Mouse (Mus musculus): ENCODE measurements at regions not wholly inside any gene's neighbourhood (a gene's known extent, or its start where the extent isn't known, plus 50 kb on each side); places are given as distances from the start of the nearest gene placed in this dataset.

DNA sequence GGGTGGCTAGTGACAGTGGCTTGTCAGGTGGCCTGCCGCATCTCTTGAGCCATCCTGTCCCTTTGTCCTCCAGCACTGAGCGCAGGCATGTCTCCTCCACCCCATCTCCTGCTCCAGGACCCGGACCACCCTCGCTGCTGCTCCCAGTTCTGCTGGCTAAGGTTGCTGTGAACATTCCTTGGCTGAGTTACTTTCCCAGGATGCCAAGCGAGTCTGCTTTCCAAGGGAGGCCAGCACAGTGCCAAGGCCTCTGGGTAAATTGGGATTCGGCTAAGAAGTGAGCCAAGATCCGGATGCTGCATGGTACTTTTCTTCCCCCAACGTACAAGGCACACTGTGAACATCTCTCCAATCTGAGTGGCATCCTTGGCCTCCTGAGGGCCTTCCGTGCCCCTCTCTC lies 144.3 kb downstream of the Kif26a start:
- ATAC-seq (ENCODE audit: low FRiP score) (no peak), DNase-seq (ENCODE audit: low spot score) (no peak)
- no peak overlapping the region for H3K9ac ChIP-seq (ENCODE audit: low read depth, low read length)
- WGBS, result 92% methylated on average over 9 of the region's 9 CpGs
- no peaks in the 10 kb centered on the region for H3K36me3 ChIP-seq (ENCODE audit: control insufficient read depth, insufficient read depth, low read length)
- no peaks in the 10 kb centered on the region for H3K9me3 ChIP-seq (ENCODE audit: control insufficient read depth, low read length)
- H3K4me1 ChIP-seq (replicated peaks; ENCODE audit: control insufficient read depth, insufficient read depth, low read length), result no peaks in the 10 kb centered on the region
- H3K27me3 ChIP-seq (ENCODE audit: control insufficient read depth, insufficient read depth, low read length), result peaks cover 2% of the 10 kb centered on the region
- H3K4me2 ChIP-seq (replicated peaks; ENCODE audit: low read depth, low read length), result no peak overlapping the region
- no peak overlapping the region for H3K27ac ChIP-seq (ENCODE audit: low read depth, low read length)
- no peak overlapping the region for H3K4me3 ChIP-seq (ENCODE audit: low read depth, low read length)

DNA sequence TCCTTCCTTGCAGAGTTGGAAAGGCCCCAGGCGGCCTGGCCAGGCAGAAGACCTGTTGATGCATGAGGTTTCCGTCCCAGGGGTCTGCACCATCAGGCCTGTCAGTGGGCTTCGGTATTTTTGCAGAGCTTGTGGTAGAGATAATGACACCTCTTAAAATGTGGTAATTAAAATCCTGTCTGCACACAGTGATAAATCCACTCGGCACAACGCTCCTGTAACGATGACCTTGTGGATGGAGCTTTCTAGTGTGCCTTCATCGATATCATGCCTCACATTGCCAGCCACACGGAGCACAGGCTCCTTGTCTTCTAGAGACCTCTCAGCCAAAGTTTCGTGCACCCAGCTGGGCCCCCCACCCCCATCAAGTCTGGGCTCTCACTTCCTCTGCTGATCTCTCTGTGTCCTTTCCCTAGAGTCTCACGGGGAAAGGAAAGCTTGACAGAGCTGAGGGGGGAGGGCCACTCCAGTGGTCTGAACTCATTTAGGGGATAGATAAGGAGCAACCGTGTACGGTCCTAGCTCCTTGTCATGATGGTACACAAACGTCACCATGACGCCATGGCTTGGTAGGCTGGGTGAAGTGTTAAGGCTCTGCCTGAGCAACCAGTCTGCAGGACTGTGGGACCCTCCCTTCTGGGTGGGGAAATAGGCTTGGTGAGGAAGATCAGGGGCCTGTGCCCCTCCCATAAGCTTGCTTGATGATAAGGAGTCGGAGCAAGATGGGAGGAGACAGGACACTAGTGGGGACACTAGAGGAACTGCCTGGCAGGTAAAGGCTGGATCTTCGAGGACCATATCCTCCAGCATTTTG lies 145.9 kb downstream of the Kif26a start:
- Histone ChIP-seq H3K27ac (ENCODE audit: low read depth, low read length) (no peak overlapping the region), H3K9me3 (ENCODE audit: control insufficient read depth, low read length) (no peaks in the 10 kb centered on the region), H3K4me1 (replicated peaks; ENCODE audit: control insufficient read depth, insufficient read depth, low read length) (no peaks in the 10 kb centered on the region), H3K36me3 (ENCODE audit: control insufficient read depth, insufficient read depth, low read length) (no peaks in the 10 kb centered on the region), H3K9ac (ENCODE audit: low read depth, low read length) (no peak overlapping the region), H3K27me3 (ENCODE audit: control insufficient read depth, insufficient read depth, low read length) (peaks cover 2% of the 10 kb centered on the region), H3K4me3 (ENCODE audit: low read depth, low read length) (no peak overlapping the region), H3K4me2 (replicated peaks; ENCODE audit: low read depth, low read length) (no peak overlapping the region)
- ATAC-seq (ENCODE audit: low FRiP score), result no peak
- DNase-seq (ENCODE audit: low spot score), result no peak
- 79% methylated on average over 16 of the region's 16 CpGs for WGBS

DNA sequence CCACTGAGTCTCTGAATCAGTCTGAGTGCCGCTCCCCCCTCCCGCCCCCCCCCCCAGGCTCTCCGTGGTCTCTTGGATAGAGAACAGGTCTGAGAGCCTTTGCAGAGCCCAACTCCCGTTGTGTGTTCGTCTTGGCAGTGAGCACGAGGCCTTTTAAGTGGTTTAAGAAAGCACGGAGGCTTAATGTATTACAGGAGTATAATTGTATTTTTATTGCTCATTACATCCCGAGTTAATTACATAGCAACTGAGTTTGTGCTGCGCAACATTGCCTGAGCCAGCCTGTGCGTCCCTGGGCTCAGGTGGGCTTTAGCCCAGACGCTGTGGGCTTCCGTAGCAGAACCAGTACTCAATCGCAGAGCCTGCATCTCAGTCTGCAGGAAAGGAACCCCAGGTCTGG lies 147.1 kb downstream of the Kif26a start:
- Histone ChIP-seq H3K27ac (ENCODE audit: low read depth, low read length) (no peak overlapping the region), H3K27me3 (ENCODE audit: control insufficient read depth, insufficient read depth, low read length) (peaks cover 2% of the 10 kb centered on the region), H3K4me1 (replicated peaks; ENCODE audit: control insufficient read depth, insufficient read depth, low read length) (no peaks in the 10 kb centered on the region), H3K4me3 (ENCODE audit: low read depth, low read length) (no peak overlapping the region), H3K36me3 (ENCODE audit: control insufficient read depth, insufficient read depth, low read length) (no peaks in the 10 kb centered on the region), H3K9ac (ENCODE audit: low read depth, low read length) (no peak overlapping the region), H3K9me3 (ENCODE audit: control insufficient read depth, low read length) (no peaks in the 10 kb centered on the region), H3K4me2 (replicated peaks; ENCODE audit: low read depth, low read length) (no peak overlapping the region)
- ATAC-seq (ENCODE audit: low FRiP score), result no peak
- DNase-seq (ENCODE audit: low spot score), result no peak
- WGBS, result 77% methylated on average over 13 of the region's 13 CpGs

DNA sequence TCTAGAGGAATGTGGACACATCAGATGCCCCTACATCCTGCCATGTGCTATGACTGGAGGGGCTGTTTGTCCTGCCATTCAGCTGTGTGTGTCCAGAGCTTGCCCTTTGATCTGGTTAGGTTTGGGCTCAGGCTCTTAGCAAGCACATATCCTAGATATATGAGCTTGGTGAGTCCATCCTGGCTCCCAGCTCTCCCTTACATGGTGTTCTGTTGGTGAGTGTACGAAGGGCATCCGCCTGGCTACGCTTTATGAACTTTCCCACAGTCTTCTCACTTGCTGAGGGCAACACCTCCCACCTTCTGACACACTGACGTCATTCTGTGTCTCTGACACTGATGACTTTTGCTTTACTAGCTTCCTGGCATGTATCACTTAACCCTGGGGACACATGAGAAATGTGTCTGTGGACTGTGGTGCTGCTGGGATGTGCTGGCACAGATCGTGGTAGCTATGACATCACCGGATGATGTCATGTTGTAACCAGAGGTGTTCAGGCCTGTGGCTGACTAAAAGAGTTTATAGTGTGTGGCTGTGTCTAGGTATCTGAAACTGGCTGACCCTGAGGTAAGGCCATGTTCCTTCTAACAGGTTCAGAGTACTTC lies 149.4 kb downstream of the Kif26a start:
- Histone ChIP-seq H3K9ac (ENCODE audit: low read depth, low read length) (no peak overlapping the region), H3K4me2 (replicated peaks; ENCODE audit: low read depth, low read length) (no peak overlapping the region), H3K4me1 (replicated peaks; ENCODE audit: control insufficient read depth, insufficient read depth, low read length) (peaks cover 8% of the 10 kb centered on the region), H3K36me3 (ENCODE audit: control insufficient read depth, insufficient read depth, low read length) (no peaks in the 10 kb centered on the region), H3K27ac (ENCODE audit: low read depth, low read length) (no peak overlapping the region), H3K9me3 (ENCODE audit: control insufficient read depth, low read length) (no peaks in the 10 kb centered on the region), H3K4me3 (ENCODE audit: low read depth, low read length) (no peak overlapping the region), H3K27me3 (ENCODE audit: control insufficient read depth, insufficient read depth, low read length) (peaks cover 10% of the 10 kb centered on the region)
- 85% methylated on average over 6 of the region's 6 CpGs for whole genome bisulfite sequencing
- ATAC-seq (ENCODE audit: low FRiP score) (no peak), DNase-seq (ENCODE audit: low spot score) (no peak)

DNA sequence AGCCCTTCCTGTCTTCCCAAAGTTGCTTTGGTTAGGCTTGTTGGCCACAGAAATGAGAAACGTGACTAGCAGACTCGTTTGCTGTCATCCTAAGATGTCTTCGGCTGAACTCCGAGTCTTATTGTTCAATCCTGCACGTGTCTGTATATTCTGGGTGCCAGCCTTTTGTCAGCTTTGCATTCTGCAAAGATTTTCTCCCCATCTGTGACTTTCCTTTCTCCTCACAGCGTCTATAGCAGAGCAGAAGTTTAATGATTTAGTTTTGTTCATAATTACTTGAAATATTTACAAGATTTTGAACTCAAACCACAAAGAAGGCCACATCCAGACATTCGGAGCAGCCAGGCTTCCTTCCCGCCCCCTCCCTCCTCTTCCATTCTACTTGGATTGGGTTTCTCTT lies 152.5 kb downstream of the Kif26a start:
- H3K4me1 ChIP-seq (replicated peaks; ENCODE audit: control insufficient read depth, insufficient read depth, low read length), result peaks cover 20% of the 10 kb centered on the region
- H3K27ac ChIP-seq (ENCODE audit: low read depth, low read length), result no peak overlapping the region
- DNase-seq (ENCODE audit: low spot score), result no peak
- no peak overlapping the region for H3K4me3 ChIP-seq (ENCODE audit: low read depth, low read length)
- H3K9ac ChIP-seq (ENCODE audit: low read depth, low read length), result no peak overlapping the region
- ATAC-seq (ENCODE audit: low FRiP score), result no peak
- no peaks in the 10 kb centered on the region for H3K36me3 ChIP-seq (ENCODE audit: control insufficient read depth, insufficient read depth, low read length)
- no peak overlapping the region for H3K4me2 ChIP-seq (replicated peaks; ENCODE audit: low read depth, low read length)
- H3K9me3 ChIP-seq (ENCODE audit: control insufficient read depth, low read length), result no peaks in the 10 kb centered on the region
- H3K27me3 ChIP-seq (ENCODE audit: control insufficient read depth, insufficient read depth, low read length), result peaks cover 22% of the 10 kb centered on the region
- 85% methylated on average over 8 of the region's 8 CpGs for WGBS

DNA sequence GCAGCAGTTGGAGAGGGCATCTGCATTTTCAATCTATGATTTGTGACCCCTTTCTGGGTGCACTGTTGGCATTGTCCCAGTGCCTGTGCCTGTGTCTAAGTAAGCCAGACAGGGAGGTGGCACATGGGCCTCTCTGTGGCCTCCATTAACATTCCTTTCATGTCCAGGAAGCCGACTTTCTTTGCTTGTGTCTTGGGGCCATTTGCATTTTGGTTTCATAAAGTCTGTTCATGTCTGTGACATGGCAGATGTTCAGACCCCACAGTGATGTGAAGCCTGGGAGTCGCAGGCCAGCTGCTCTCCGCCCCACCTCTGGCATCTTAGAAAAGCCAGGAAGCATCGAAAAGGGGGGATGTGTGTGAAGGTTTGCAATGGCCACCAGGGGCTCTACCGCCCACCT lies 153.1 kb downstream of the Kif26a start:
- H3K4me3 ChIP-seq (ENCODE audit: low read depth, low read length), result no peak overlapping the region
- no peak overlapping the region for H3K9ac ChIP-seq (ENCODE audit: low read depth, low read length)
- H3K27ac ChIP-seq (ENCODE audit: low read depth, low read length), result peak overlapping the region; percentile 24; the same call in 1 of the 2 replicates
- no peaks in the 10 kb centered on the region for H3K36me3 ChIP-seq (ENCODE audit: control insufficient read depth, insufficient read depth, low read length)
- no peaks in the 10 kb centered on the region for H3K9me3 ChIP-seq (ENCODE audit: control insufficient read depth, low read length)
- DNase-seq (ENCODE audit: low spot score) (no peak), ATAC-seq (ENCODE audit: low FRiP score) (peak; percentile 41)
- H3K4me1 ChIP-seq (replicated peaks; ENCODE audit: control insufficient read depth, insufficient read depth, low read length), result peaks cover 20% of the 10 kb centered on the region
- no peak overlapping the region for H3K4me2 ChIP-seq (replicated peaks; ENCODE audit: low read depth, low read length)
- peaks cover 22% of the 10 kb centered on the region for H3K27me3 ChIP-seq (ENCODE audit: control insufficient read depth, insufficient read depth, low read length)
- WGBS, result 52% methylated on average over 5 of the region's 5 CpGs

DNA sequence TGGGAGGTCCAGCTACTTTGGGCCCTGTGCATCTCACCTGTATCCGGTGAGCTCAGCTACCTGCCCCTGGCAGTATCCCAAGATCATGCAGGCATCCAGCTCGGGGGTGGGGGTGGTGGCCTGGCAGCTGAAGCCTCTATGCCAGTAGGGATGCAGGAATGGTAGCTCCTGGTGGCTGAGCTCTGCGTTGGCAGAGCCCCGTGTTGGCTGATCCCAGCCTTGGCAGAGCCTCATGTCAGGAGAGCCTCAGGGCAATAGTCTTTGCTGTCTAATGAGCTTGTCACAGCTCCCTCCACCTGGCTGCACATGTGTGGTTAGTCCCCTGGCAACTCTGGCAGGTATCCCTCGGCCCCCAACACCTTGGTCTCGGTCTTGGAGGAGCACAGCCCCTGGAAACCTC lies 153.6 kb downstream of the Kif26a start:
- H3K9me3 ChIP-seq (ENCODE audit: control insufficient read depth, low read length), result no peaks in the 10 kb centered on the region
- H3K4me3 ChIP-seq (ENCODE audit: low read depth, low read length), result no peak overlapping the region
- H3K4me1 ChIP-seq (replicated peaks; ENCODE audit: control insufficient read depth, insufficient read depth, low read length), result peaks cover 20% of the 10 kb centered on the region
- H3K4me2 ChIP-seq (replicated peaks; ENCODE audit: low read depth, low read length), result no peak overlapping the region
- WGBS, result 80% methylated on average over 6 of the region's 6 CpGs
- peaks cover 22% of the 10 kb centered on the region for H3K27me3 ChIP-seq (ENCODE audit: control insufficient read depth, insufficient read depth, low read length)
- ATAC-seq (ENCODE audit: low FRiP score), result no peak
- no peaks in the 10 kb centered on the region for H3K36me3 ChIP-seq (ENCODE audit: control insufficient read depth, insufficient read depth, low read length)
- 0 out of 2 replicates have a peak overlapping the region, but pooled peaks have one; percentile 24 for H3K27ac ChIP-seq (ENCODE audit: low read depth, low read length)
- DNase-seq (ENCODE audit: low spot score), result no peak
- no peak overlapping the region for H3K9ac ChIP-seq (ENCODE audit: low read depth, low read length)

DNA sequence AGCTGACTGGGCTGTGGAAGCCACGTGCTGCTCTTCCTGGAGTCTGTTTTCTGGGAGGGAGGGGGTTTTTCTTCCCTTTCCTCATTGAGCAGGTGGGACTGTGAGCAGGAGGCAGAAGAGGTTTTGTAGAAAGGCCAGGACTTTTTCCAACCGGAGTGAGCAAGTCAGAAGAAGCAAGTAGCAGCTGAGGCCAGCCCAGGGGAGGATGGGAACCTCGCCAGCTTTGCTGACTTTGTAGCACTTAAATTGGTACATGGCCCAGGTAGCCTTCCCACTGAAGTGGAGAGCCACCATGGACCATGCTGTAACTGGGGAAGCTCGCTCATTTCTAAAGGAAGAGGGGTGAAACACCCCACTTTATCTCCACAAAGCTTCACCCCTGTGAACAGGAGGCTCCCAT lies 154.1 kb downstream of the Kif26a start:
- H3K4me3 ChIP-seq (ENCODE audit: low read depth, low read length), result no peak overlapping the region
- WGBS, result 70% methylated on average over 4 of the region's 4 CpGs

DNA sequence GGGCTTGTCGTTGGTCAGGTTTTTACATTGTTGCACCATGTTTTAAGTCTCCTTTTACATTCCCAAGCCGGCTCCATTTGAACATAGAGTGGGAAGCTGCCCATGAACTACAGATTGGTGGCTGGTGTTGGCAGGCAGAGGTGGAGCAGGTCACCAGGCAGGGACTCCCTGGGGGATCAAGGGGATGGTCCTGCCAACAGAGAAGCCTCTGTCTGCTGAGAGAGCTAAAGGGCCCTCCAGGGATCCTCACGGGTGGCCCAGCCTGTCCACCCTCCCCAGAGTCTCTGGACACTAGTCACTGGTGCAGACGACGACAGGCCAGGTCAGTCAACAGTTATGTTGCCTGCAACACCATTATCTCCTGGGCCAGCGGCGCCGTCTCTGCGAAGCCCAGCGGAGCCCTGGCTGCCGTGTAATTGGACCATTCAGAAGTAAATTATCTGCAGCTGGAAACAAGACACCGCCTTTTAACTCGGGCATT lies 155.4 kb downstream of the Kif26a start:
- Histone ChIP-seq H3K9me3 (ENCODE audit: control insufficient read depth, low read length) (no peaks in the 10 kb centered on the region), H3K9ac (ENCODE audit: low read depth, low read length) (no peak overlapping the region), H3K4me3 (ENCODE audit: low read depth, low read length) (no peak overlapping the region), H3K4me2 (replicated peaks; ENCODE audit: low read depth, low read length) (no peak overlapping the region), H3K27me3 (ENCODE audit: control insufficient read depth, insufficient read depth, low read length) (peaks cover 22% of the 10 kb centered on the region), H3K36me3 (ENCODE audit: control insufficient read depth, insufficient read depth, low read length) (no peaks in the 10 kb centered on the region), H3K27ac (ENCODE audit: low read depth, low read length) (no peak overlapping the region), H3K4me1 (replicated peaks; ENCODE audit: control insufficient read depth, insufficient read depth, low read length) (peaks cover 20% of the 10 kb centered on the region)
- DNase-seq (ENCODE audit: low spot score) (peak; percentile 61), ATAC-seq (ENCODE audit: low FRiP score) (peak; percentile 68)
- WGBS, result 8% methylated on average over 13 of the region's 13 CpGs

More for the DNA sequence above, 154.1 kb downstream of the Kif26a start:
- Histone ChIP-seq H3K36me3 (ENCODE audit: control insufficient read depth, insufficient read depth, low read length) (no peaks in the 10 kb centered on the region), H3K27me3 (ENCODE audit: control insufficient read depth, insufficient read depth, low read length) (peaks cover 22% of the 10 kb centered on the region), H3K27ac (ENCODE audit: low read depth, low read length) (no peak overlapping the region), H3K9ac (ENCODE audit: low read depth, low read length) (no peak overlapping the region), H3K4me1 (replicated peaks; ENCODE audit: control insufficient read depth, insufficient read depth, low read length) (peaks cover 20% of the 10 kb centered on the region), H3K9me3 (ENCODE audit: control insufficient read depth, low read length) (no peaks in the 10 kb centered on the region), H3K4me2 (replicated peaks; ENCODE audit: low read depth, low read length) (no peak overlapping the region)
- ATAC-seq (ENCODE audit: low FRiP score), result no peak
- no peak for DNase-seq (ENCODE audit: low spot score)

All from hindbrain, embryonic 11.5 days (tissue).